Mouse (Mus musculus) kidney, adult 2 months (tissue): ENCODE results near the gene Tead1.

ENCODE experiments used
- CTCF ChIP-seq: fragments of 200-500 bp; conservative IDR thresholded peaks from 2 replicates; pipeline ENCODE4 v1.5.1; 2011; ENCODE audit warnings: low read depth, mild to moderate bottlenecking, control low read depth, low read length, moderate library complexity, mixed read lengths; ENCODE audit not compliant: insufficient read depth, insufficient read length
- POLR2A ChIP-seq: fragments of 200-500 bp; IDR thresholded peaks from one replicate; pipeline ENCODE4 v1.6.1; 2011; ENCODE audit warnings: low read depth, low read length, control low read depth

- TF ChIP-seq CTCF (no peak), POLR2A (no peak)
Observed at GRCm38 (mm10) chr7:112690836-112691781, 12.0 kb downstream of the Tead1 start.
